Mouse (Mus musculus) embryonic facial prominence, embryonic 13.5 days (tissue): ENCODE data around the gene Gars. TPM values are rescaled to one million over a fixed set of nuclear protein-coding genes. Genes with fewer than 3 reads are reported as not detected.

Experiments used
- ATAC-seq: fragments of 200-750 bp; cut with Nextera tagmentation; 2 replicates; pipeline ENCODE4 v1.8.0; 2017; ENCODE audit warnings: low read depth; ENCODE audit not compliant: insufficient number of reproducible peaks, insufficient read depth, low FRiP score, low TSS enrichment
- H3K27ac ChIP-seq: fragments of 300-500 bp; sonication (generic); 2 replicates; pipeline ENCODE4 v1.5.1; 2015; ENCODE audit warnings: moderate library complexity, mild to moderate bottlenecking, inconsistent platforms
- H3K27me3 ChIP-seq: fragments of 300-500 bp; sonication (generic); 2 replicates; pipeline ENCODE4 v1.6.1; 2015; ENCODE audit warnings: mild to moderate bottlenecking, inconsistent platforms
- H3K36me3 ChIP-seq: fragments of 300-500 bp; sonication (generic); 2 replicates; pipeline ENCODE4 v1.6.1; 2015; ENCODE audit warnings: mild to moderate bottlenecking, inconsistent platforms
- H3K4me1 ChIP-seq: fragments of 300-500 bp; sonication (generic); 2 replicates; pipeline ENCODE4 v1.6.1; 2015; ENCODE audit warnings: inconsistent platforms
- H3K4me2 ChIP-seq: fragments of 300-500 bp; sonication (generic); 2 replicates; pipeline ENCODE4 v1.6.1; 2015; ENCODE audit warnings: moderate library complexity, mild to moderate bottlenecking, inconsistent platforms
- H3K4me3 ChIP-seq: fragments of 300-500 bp; sonication (generic); 2 replicates; pipeline ENCODE4 v1.5.1; 2015; ENCODE audit warnings: mild to moderate bottlenecking, inconsistent platforms
- H3K9ac ChIP-seq: fragments of 300-500 bp; sonication (generic); 2 replicates; pipeline ENCODE4 v1.6.1; 2015; ENCODE audit warnings: mild to moderate bottlenecking, inconsistent platforms
- H3K9me3 ChIP-seq: fragments of 300-500 bp; sonication (generic); 2 replicates; pipeline ENCODE4 v1.6.1; 2016; ENCODE audit warnings: inconsistent platforms
- WGBS: fragments of 180-500 bp; shearing (Covaris S2); methylation state at CpG from one replicate; pipeline ENCODE4 v1.1.7; 2015; ENCODE audit warnings: mixed read lengths; 5-methylcytosine and 5-hydroxymethylcytosine counted together
- polyA plus RNA-seq: library from polyadenylated mRNA; unstranded; fragments of >200 nt; fragmentation: Nextera tagmentation; extraction: Ambion mirVana; gene quantifications from 2 replicates; pipeline ENCODE4 v1.2.1, GENCODE M21; 2015

Gars gene
- polyA plus RNA-seq, 1 experiment from 2014 or later: 129 TPM

DNA sequence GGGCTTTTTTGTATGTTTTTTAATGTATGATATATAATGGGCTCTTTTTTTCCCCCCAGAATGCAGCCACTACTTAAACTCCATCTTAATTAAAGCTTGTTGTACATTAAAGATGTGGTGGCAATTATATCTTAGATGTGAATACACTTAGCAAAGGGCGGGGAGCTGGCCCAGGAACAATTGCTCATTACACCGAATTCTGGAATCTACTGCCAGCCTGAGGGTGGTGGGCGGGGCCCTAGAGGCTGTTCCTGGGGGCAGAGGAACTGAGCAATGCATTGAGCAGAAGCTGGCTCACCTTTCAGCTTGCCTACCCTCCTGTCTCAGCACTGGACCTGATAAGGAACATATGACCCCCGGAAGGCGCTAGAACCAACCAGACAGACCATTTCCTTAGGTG lies 60.8 kb downstream of the Gars start:
- no peak overlapping the region for H3K4me2 ChIP-seq
- H3K4me1 ChIP-seq: no peaks in the 10 kb centered on the region
- no peak overlapping the region for H3K4me3 ChIP-seq
- no peaks in the 10 kb centered on the region for H3K36me3 ChIP-seq
- no peak overlapping the region for H3K9ac ChIP-seq
- no peaks in the 10 kb centered on the region for H3K9me3 ChIP-seq
- no peak overlapping the region for H3K27ac ChIP-seq
- ATAC-seq: no peak
- H3K27me3 ChIP-seq: no peaks in the 10 kb centered on the region
- 66% methylated on average over 5 of the region's 5 CpGs for WGBS

DNA sequence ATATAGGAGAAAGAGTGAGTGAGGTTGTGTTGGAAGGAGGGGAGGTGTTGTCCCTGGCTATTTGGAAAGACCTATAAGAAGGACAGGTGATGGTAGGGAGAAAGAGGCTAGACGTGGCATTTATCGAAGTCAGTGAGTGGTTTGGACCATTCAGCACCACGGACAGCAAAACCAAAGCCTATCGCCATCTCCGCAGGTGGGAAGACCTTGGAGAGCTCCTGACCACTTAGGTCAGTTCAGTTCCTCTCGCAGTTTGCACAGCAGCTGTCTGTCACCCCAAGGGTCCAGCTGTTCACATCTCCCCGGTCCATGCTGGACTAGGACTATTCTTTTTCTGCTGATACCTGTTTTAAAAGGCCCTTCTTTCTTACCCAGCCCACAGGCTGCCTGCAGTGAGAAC lies 70.6 kb downstream of the Gars start:
- H3K4me2 ChIP-seq: no peak overlapping the region
- peaks cover 9% of the 10 kb centered on the region; the same call in 1 of the 2 replicates for H3K27me3 ChIP-seq
- H3K9ac ChIP-seq: no peak overlapping the region
- no peaks in the 10 kb centered on the region for H3K4me1 ChIP-seq
- H3K9me3 ChIP-seq: no peaks in the 10 kb centered on the region
- no peaks in the 10 kb centered on the region for H3K36me3 ChIP-seq
- 8% methylated on average over 7 of the region's 7 CpGs for WGBS
- no peak for ATAC-seq
- no peak overlapping the region for H3K4me3 ChIP-seq
- H3K27ac ChIP-seq: no peak overlapping the region

DNA sequence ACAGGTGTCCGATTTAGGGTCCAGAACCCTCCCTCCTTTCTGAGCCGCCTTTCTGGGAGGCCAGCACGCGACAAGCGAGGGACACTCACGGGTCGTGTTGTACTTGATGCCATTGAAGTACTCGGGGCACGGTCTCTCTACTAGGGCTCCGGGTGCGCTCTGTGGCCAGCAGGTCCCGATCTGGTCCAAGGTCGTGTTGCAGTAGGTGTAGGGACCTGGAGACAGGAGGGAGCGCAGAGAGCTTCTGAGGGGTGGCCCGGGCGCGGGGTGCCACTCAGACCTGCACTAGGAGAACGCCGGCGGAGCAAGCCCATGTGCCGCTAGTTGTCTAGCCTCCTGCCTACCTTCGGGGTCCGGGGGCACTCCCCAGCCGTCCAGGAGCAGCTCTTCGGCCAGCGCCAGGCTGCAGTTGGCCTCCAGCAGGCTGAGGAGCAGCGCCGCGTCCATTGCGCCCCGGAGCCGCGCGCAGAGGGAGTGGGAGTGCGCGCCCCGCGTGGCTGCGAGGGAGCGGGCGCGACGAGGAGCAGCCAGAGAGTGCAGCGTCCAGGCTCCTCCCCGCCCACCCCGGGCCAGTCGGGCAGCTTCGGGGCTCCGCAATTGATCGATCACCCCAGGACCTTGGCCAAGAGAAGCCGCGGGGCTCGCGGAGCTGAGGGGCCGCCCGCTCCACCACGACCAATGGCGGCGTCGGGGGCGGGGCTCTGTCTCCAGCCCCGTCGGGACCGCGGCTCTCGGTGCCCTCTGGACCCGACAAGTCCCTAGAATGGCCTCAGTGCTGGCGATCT lies 79.7 kb downstream of the Gars start:
- no peak for ATAC-seq
- peak overlapping the region; percentile 61 for H3K9ac ChIP-seq

DNA sequence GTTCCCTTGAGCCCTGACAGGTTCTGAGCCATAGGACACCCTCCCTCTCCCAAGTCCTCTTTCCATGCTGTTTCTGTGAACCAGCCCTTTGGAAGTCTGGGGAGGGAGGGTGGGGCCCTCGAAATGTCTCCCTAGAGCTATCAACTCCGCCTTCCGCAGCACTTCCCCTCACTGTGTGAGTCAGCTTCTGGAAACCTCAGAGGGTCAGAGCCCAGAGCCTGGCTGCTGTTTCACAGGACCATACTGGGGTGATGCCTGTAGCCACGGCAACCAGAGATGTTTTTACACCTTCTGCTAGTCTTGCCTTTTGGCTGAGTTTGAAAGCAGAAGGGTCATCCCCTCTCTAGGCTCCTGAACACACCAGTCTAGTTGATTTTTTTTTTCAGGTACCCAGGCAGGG lies 85.2 kb downstream of the Gars start:
- Histone ChIP-seq H3K27ac (no peak overlapping the region), H3K9me3 (no peaks in the 10 kb centered on the region), H3K4me2 (no peak overlapping the region), H3K9ac (no peak overlapping the region), H3K27me3 (peaks cover 40% of the 10 kb centered on the region), H3K36me3 (no peaks in the 10 kb centered on the region), H3K4me3 (no peak overlapping the region), H3K4me1 (no peaks in the 10 kb centered on the region; the same call in 1 of the 2 replicates)
- 44% methylated on average over 4 of the region's 4 CpGs for WGBS
- no peak for ATAC-seq

More for the DNA sequence above, 79.7 kb downstream of the Gars start:
- Histone ChIP-seq H3K4me3 (peak overlapping the region; percentile 54), H3K4me1 (peaks cover 11% of the 10 kb centered on the region), H3K27ac (no peak overlapping the region), H3K9me3 (no peaks in the 10 kb centered on the region), H3K36me3 (no peaks in the 10 kb centered on the region), H3K27me3 (peaks cover 88% of the 10 kb centered on the region), H3K4me2 (peak overlapping the region; percentile 92)
- WGBS: under 1% methylated on average over 67 of the region's 68 CpGs

DNA sequence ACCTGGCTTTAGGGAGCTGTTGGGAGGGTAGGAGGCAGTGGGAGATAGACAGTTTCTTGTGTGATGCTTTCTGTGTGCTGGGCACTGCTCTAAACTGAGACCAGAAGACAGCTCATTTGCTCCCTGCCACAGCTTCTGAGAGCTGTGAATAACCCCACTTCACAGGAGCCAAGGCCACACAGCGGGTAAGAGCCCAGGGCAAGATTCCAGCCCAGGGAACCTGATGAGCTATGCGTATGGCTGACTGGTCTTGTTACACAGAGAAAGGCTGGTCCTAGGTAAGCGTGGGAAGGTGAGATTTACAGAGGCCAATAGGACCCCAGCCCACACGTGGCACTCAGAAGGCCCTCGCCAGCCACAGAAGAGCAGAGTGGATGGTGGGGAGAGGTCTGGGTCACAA lies 88.8 kb downstream of the Gars start:
- Histone ChIP-seq H3K9me3 (no peaks in the 10 kb centered on the region), H3K27me3 (peaks cover 9% of the 10 kb centered on the region; the same call in 1 of the 2 replicates), H3K4me3 (no peak overlapping the region), H3K4me1 (0 out of 2 replicates have a peak, but pooled peaks cover 6% of the 10 kb centered on the region), H3K4me2 (no peak overlapping the region), H3K27ac (no peak overlapping the region), H3K36me3 (no peaks in the 10 kb centered on the region), H3K9ac (no peak overlapping the region)
- WGBS: 63% methylated on average over 5 of the region's 5 CpGs
- no peak for ATAC-seq

DNA sequence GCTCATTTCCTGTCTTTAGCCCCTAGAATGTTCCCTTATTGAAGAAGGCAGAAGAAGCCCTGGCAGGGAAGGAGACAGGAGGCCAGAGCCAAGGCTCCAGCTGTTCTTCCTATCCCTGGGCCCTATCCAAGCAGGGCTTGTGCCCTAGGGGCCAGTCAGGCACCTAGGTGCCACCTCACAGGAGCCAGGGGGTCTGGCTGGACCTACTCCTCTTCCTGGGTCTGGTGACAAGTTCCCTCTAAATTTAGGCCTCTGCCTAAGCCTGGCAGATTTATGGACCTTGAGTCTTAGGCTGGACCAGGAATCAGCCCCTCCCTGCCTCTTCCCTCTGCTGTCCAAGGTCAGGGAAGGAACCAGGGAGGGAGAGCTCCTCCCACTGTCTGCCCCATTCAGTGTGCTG lies 90.6 kb downstream of the Gars start:
- H3K4me3 ChIP-seq: no peak overlapping the region
- ATAC-seq: no peak
- H3K27ac ChIP-seq: no peak overlapping the region
- no peaks in the 10 kb centered on the region for H3K27me3 ChIP-seq
- 0 out of 2 replicates have a peak, but pooled peaks cover 6% of the 10 kb centered on the region for H3K4me1 ChIP-seq
- H3K4me2 ChIP-seq: no peak overlapping the region
- no peaks in the 10 kb centered on the region for H3K36me3 ChIP-seq
- no peaks in the 10 kb centered on the region for H3K9me3 ChIP-seq
- no peak overlapping the region for H3K9ac ChIP-seq

Other genes starting within 250 kb of the Gars start
- gene Znrf2, start 221.1 kb upstream of the Gars start, polyA plus RNA-seq: 3.5 and 3.7 TPM in 2 replicates
- gene Nod1, start 65.4 kb upstream of the Gars start, polyA plus RNA-seq: 4.9 and 7.2 TPM in 2 replicates
- gene Ggct, start 45.1 kb upstream of the Gars start, polyA plus RNA-seq: 9.9 and 10.8 TPM in 2 replicates
- not detected in 2 replicates for gene Crhr2, start 95.0 kb downstream of the Gars start, polyA plus RNA-seq
- gene Inmt, start 137.0 kb downstream of the Gars start, polyA plus RNA-seq: 1.9 and 3.2 TPM in 2 replicates
- 19.2 and 21.2 TPM in 2 replicates for gene Mindy4, start 165.4 kb downstream of the Gars start, polyA plus RNA-seq